Mouse (Mus musculus): Measurements from ENCODE around the gene Pip4k2a. TPM values are rescaled to one million over a fixed set of nuclear protein-coding genes. Genes with fewer than 3 reads are reported as not detected.

Gene Pip4k2a
- polyA plus RNA-seq, 1 experiment, result 10.4 TPM

DNA sequence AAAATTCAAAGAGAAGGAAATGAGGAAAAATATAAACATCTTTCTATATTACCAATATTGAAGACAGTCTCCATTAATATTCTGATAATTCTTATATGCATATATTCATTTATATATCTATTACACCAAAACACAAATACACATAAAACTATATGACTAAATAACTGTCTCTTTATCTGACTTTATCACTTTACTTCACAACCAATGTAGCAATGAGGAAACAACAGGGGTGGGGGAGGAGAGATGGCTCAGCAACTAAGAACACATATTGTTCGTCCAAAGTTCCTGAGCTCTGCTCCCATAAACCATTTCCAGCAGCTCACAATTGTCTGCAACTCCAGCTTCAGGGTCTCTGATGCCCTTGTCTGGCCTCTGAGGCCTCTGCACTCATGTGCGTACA, 47.2 kb downstream of the Pip4k2a start:
- Histone ChIP-seq H3K27me3 (ENCODE audit: control insufficient read depth, insufficient read depth, insufficient read length) (no peaks in the 10 kb centered on the region), H3K36me3 (ENCODE audit: control insufficient read depth, insufficient read depth) (no peaks in the 10 kb centered on the region)

DNA sequence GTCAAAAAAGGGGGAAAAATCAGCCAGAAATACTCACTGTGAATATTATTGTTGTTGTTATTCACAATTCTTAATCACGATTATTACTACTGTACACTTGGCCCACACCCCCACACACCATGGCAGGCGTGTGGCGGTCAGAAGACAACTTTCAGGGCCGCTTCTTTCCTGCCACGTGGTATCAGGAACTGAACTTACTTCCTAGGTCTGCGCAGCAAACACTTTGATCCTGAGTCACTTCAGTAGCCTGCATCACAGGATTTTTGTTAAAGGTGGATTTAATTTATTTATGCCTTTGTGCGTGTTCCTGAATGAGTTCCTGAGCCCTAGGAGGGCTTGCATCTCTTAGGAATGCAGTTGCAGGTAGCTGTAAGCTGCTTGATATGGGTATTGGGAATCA, 49.2 kb downstream of the Pip4k2a start:
- Histone ChIP-seq H3K4me3 (no peak overlapping the region), H3K79me2 (ENCODE audit: control insufficient read depth, insufficient read depth) (peaks cover 21% of the 10 kb centered on the region), H3K4me2 (ENCODE audit: low read depth) (no peak overlapping the region), H3K36me3 (ENCODE audit: control insufficient read depth, insufficient read depth) (no peaks in the 10 kb centered on the region), H3ac (ENCODE audit: control insufficient read depth, insufficient read length) (no peak overlapping the region), H3K27me3 (ENCODE audit: control insufficient read depth, insufficient read depth, insufficient read length) (no peaks in the 10 kb centered on the region)
- TF ChIP-seq MYOG (IDR thresholded peaks at IDR 0.05; ENCODE audit: control insufficient read depth in 1 of 3, insufficient read depth in 1 of 3, insufficient read length in 2 of 3, low read depth in 2 of 3) (no peak), CEBPB (IDR thresholded peaks at IDR 0.05; ENCODE audit: insufficient read depth, poor library complexity, severe bottlenecking) (no peak), POLR2AphosphoS2 (IDR thresholded peaks at IDR 0.05; ENCODE audit: insufficient read length, low read depth) (no peak), POLR2A (IDR thresholded peaks at IDR 0.05; ENCODE audit: insufficient read length, low read depth) (no peak), REST (IDR thresholded peaks at IDR 0.05; ENCODE audit: insufficient read depth, insufficient read length) (no peak), TCF12 (IDR thresholded peaks at IDR 0.05; ENCODE audit: insufficient read depth, poor library complexity, severe bottlenecking) (no peak), TCF3 (IDR thresholded peaks at IDR 0.05; ENCODE audit: insufficient read length, low read depth) (no peak), MAX (IDR thresholded peaks at IDR 0.05; ENCODE audit: low read depth) (no peak), MYOD1 (IDR thresholded peaks at IDR 0.05; ENCODE audit: control insufficient read depth in 1 of 3, insufficient read length in 2 of 3, low read depth in 2 of 3) (no peak), E2F4 (IDR thresholded peaks at IDR 0.05; ENCODE audit: insufficient read depth) (no peak), SRF (IDR thresholded peaks at IDR 0.05; ENCODE audit: control insufficient read depth, insufficient read length, low read depth) (no peak), USF1 (IDR thresholded peaks at IDR 0.05; ENCODE audit: low read depth) (no peak)

More for the DNA sequence above, 47.2 kb downstream of the Pip4k2a start:
- Histone ChIP-seq H3ac (ENCODE audit: control insufficient read depth, insufficient read length) (no peak overlapping the region), H3K4me2 (ENCODE audit: low read depth) (no peak overlapping the region), H3K79me2 (ENCODE audit: control insufficient read depth, insufficient read depth) (peaks cover 27% of the 10 kb centered on the region), H3K4me3 (no peak overlapping the region)
- TF ChIP-seq E2F4 (IDR thresholded peaks at IDR 0.05; ENCODE audit: insufficient read depth) (no peak), MYOD1 (IDR thresholded peaks at IDR 0.05; ENCODE audit: control insufficient read depth in 1 of 3, insufficient read length in 2 of 3, low read depth in 2 of 3) (no peak), TCF12 (IDR thresholded peaks at IDR 0.05; ENCODE audit: insufficient read depth, poor library complexity, severe bottlenecking) (no peak), MYOG (IDR thresholded peaks at IDR 0.05; ENCODE audit: control insufficient read depth in 1 of 3, insufficient read depth in 1 of 3, insufficient read length in 2 of 3, low read depth in 2 of 3) (no peak), TCF3 (IDR thresholded peaks at IDR 0.05; ENCODE audit: insufficient read length, low read depth) (no peak), POLR2A (IDR thresholded peaks at IDR 0.05; ENCODE audit: insufficient read length, low read depth) (no peak), POLR2AphosphoS2 (IDR thresholded peaks at IDR 0.05; ENCODE audit: insufficient read length, low read depth) (no peak), REST (IDR thresholded peaks at IDR 0.05; ENCODE audit: insufficient read depth, insufficient read length) (no peak), SRF (IDR thresholded peaks at IDR 0.05; ENCODE audit: control insufficient read depth, insufficient read length, low read depth) (no peak), USF1 (IDR thresholded peaks at IDR 0.05; ENCODE audit: low read depth) (no peak)

DNA sequence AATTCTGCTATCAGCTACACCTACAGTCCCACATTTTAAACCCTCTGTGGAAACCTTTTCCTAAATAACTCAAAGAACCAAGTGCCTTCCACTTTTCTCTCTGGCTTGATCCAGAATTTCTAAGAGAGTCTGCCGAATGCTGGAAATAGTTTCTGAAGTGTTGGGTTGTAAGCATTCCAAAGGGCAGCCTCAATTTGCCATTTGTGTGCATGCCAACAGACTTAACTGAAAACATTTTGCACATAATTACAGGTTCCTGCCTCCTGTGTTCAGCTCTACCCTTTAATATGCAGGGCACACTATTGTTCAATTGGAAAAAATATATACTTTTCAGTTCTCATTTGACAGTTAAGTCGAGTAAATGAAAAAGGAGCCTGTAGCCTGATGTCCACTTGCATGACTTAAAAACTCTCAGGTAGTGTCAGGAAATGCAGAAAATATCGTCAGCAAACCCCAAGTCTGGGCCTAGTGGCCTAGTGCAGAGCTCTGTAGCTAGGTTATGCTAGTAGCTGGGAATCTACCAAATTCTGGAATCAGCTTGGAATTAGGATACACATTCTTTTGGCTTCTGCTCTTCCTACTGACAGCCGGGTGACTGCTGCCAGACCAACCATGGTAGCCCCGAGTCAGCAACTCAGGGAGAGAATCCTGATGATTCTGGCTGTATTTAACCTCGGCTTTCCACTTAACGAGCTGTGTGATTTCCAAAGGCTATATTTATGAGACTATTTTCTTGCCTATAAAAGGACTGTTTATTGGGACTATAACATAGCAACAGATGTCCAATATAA, 50.1 kb downstream of the Pip4k2a start:
- Histone ChIP-seq H3K36me3 (ENCODE audit: control insufficient read depth, insufficient read depth) (no peaks in the 10 kb centered on the region), H3K4me3 (no peak overlapping the region), H3K27me3 (ENCODE audit: control insufficient read depth, insufficient read depth, insufficient read length) (no peaks in the 10 kb centered on the region), H3K4me2 (ENCODE audit: low read depth) (no peak overlapping the region), H3K79me2 (ENCODE audit: control insufficient read depth, insufficient read depth) (peaks cover 14% of the 10 kb centered on the region), H3ac (ENCODE audit: control insufficient read depth, insufficient read length) (no peak overlapping the region)
- no peak for TF ChIP-seq MAX (IDR thresholded peaks at IDR 0.05; ENCODE audit: low read depth)
- no peak for TF ChIP-seq MYOG (IDR thresholded peaks at IDR 0.05; ENCODE audit: control insufficient read depth in 1 of 3, insufficient read depth in 1 of 3, insufficient read length in 2 of 3, low read depth in 2 of 3)
- no peak for TF ChIP-seq USF1 (IDR thresholded peaks at IDR 0.05; ENCODE audit: low read depth)
- TF ChIP-seq POLR2A (IDR thresholded peaks at IDR 0.05; ENCODE audit: insufficient read length, low read depth), result no peak
- TF ChIP-seq TCF12 (IDR thresholded peaks at IDR 0.05; ENCODE audit: insufficient read depth, poor library complexity, severe bottlenecking), result no peak
- TF ChIP-seq CEBPB (IDR thresholded peaks at IDR 0.05; ENCODE audit: insufficient read depth, poor library complexity, severe bottlenecking), result no peak
- no peak for TF ChIP-seq E2F4 (IDR thresholded peaks at IDR 0.05; ENCODE audit: insufficient read depth)
- no peak for TF ChIP-seq TCF3 (IDR thresholded peaks at IDR 0.05; ENCODE audit: insufficient read length, low read depth)
- TF ChIP-seq REST (IDR thresholded peaks at IDR 0.05; ENCODE audit: insufficient read depth, insufficient read length), result no peak
- TF ChIP-seq POLR2AphosphoS2 (IDR thresholded peaks at IDR 0.05; ENCODE audit: insufficient read length, low read depth), result no peak
- no peak for TF ChIP-seq SRF (IDR thresholded peaks at IDR 0.05; ENCODE audit: control insufficient read depth, insufficient read length, low read depth)

DNA sequence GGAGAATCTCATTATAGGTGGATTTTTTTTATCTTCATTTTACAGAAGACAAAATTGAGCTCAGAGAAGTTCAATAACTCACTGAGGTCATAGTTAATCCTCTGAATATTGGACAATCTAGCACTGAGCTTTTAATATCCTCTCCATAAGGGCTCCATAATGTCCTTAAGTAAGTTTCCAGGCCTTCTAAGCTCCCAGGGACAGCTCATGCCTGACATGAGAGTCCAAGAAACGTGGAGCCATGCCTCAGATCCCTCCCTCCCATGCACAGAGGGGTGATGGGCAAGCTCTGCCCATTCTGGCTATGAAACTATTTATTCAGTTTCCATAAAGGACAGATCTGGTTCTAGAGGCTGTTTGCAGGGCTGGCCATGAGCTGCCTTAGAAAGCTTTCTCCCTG, 52.5 kb downstream of the Pip4k2a start:
- TF ChIP-seq CEBPB (IDR thresholded peaks at IDR 0.05; ENCODE audit: insufficient read depth, poor library complexity, severe bottlenecking), result no peak
- no peak for TF ChIP-seq POLR2A (IDR thresholded peaks at IDR 0.05; ENCODE audit: insufficient read length, low read depth)
- TF ChIP-seq TCF3 (IDR thresholded peaks at IDR 0.05; ENCODE audit: insufficient read length, low read depth), result no peak
- TF ChIP-seq POLR2AphosphoS2 (IDR thresholded peaks at IDR 0.05; ENCODE audit: insufficient read length, low read depth), result no peak
- TF ChIP-seq MYOG (IDR thresholded peaks at IDR 0.05; ENCODE audit: control insufficient read depth in 1 of 3, insufficient read depth in 1 of 3, insufficient read length in 2 of 3, low read depth in 2 of 3), result no peak
- no peak for TF ChIP-seq TCF12 (IDR thresholded peaks at IDR 0.05; ENCODE audit: insufficient read depth, poor library complexity, severe bottlenecking)
- Histone ChIP-seq H3ac (ENCODE audit: control insufficient read depth, insufficient read length) (no peak overlapping the region), H3K4me2 (ENCODE audit: low read depth) (no peak overlapping the region), H3K27me3 (ENCODE audit: control insufficient read depth, insufficient read depth, insufficient read length) (no peaks in the 10 kb centered on the region), H3K79me2 (ENCODE audit: control insufficient read depth, insufficient read depth) (peaks cover 11% of the 10 kb centered on the region), H3K36me3 (ENCODE audit: control insufficient read depth, insufficient read depth) (no peaks in the 10 kb centered on the region), H3K4me3 (no peak overlapping the region)

Measured in myocyte (in vitro differentiated cells).